Mouse (Mus musculus): ENCODE results near the gene Slc7a1. TPM values are rescaled to one million over a fixed set of nuclear protein-coding genes. Genes with fewer than 3 reads are reported as not detected.
A peak's percentile ranks its signal among the peaks of the same experiment; 100 is the strongest.

Gene Slc7a1
- total and polyA plus RNA-seq, 3 experiments = 20.5 to 78.3 (median 69.5) TPM

DNA sequence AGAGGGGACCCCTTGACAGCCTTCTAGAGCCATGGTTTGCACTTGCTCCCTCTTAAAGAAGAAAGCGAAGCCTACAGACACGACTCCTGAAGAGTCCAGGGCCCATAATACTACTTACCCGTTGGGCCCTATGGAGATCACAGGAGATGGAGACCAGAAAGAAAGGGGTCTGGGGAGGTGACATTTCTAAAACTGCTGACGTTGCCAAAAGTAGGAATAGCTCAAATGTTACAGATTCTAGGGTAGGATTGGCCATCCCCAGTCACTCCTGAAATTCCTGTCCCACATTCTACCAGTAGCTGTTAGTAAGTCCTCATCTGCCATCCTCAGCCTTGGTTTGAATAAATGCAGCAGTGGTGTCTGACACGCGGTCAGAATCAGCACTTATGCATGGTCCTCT lies 117.6 kb downstream of the Slc7a1 start:
- in situ Hi-C loops (cut with MboI; ENCODE audit: low pct_ligation_motif_present, low pct_unique_long_range_greater_than_20kb, low sequenced_read_pairs) (no loop called here), dilution Hi-C loops (cut with MboI; ENCODE audit: extremely low pct_ligation_motif_present, extremely low pct_unique_long_range_greater_than_20kb, low sequenced_read_pairs) (no loop called here)
- Histone ChIP-seq H3K36me3 (replicated peaks in 1 of 2; ENCODE audit: control insufficient read depth in 1 of 2, insufficient read depth in 1 of 2, low read length in 1 of 2) (no peaks in the 10 kb centered on the region), H3K27ac (ENCODE audit: insufficient read depth, low read depth) (no peak overlapping the region), H3K27me3 (replicated peaks) (peaks cover 10% of the 10 kb centered on the region), H3K79me2 (replicated peaks; ENCODE audit: control insufficient read depth, extremely low read depth, insufficient read depth, poor library complexity, severe bottlenecking) (no peaks in the 10 kb centered on the region), H3K9me3 (replicated peaks; ENCODE audit: low read length) (no peaks in the 10 kb centered on the region), H3K9ac (ENCODE audit: insufficient read depth, low read depth) (no peak overlapping the region), H3K4me2 (ENCODE audit: insufficient read depth, low read depth, poor library complexity, severe bottlenecking) (no peak overlapping the region; the same call in 1 of the 2 replicates), H3K4me3 (replicated peaks in 1 of 3; ENCODE audit: low read depth in 2 of 3, low read length in 2 of 3, poor library complexity in 1 of 3) (no peak overlapping the region), H3K4me1 (ENCODE audit: control insufficient read depth in 1 of 2, insufficient read depth in 2 of 2) (peaks cover 0 to 3% of the 10 kb centered on the region in 2 experiments; a peak in 1 of 4 replicates)
- TF ChIP-seq NRF1 (IDR thresholded peaks at IDR 0.05; ENCODE audit: low read depth, low read length) (no peak), GABPA (IDR thresholded peaks at IDR 0.05; ENCODE audit: insufficient replicate concordance, low read depth, low read length) (no peak), MAFK (IDR thresholded peaks at IDR 0.05; ENCODE audit: insufficient replicate concordance, low read length) (peak; percentile 64)
- DNase-seq (ENCODE audit: extremely low read depth) = no peak

DNA sequence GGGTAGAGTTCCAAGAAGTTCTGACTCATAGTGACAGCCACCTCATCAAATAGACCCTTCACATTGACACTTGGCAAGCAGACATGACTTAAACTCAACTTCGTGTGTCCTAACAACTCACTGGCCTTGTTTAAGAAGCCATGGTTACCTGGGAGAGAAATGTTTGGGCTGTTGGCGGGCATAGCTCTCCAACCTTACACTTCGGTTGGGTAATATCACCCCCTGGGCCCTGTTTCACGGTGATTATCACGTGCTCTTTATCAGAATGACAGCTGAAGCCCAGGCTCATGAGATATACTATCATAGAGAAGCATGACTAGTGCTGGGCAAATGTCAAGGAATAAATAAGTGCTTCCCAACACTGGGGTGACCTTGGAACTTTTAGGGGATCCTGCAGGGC lies 119.4 kb downstream of the Slc7a1 start:
- H3K4me1 ChIP-seq (ENCODE audit: control insufficient read depth in 1 of 2, insufficient read depth in 2 of 2) = no peaks in the 10 kb centered on the region
- H3K36me3 ChIP-seq (replicated peaks in 1 of 2; ENCODE audit: control insufficient read depth in 1 of 2, insufficient read depth in 1 of 2, low read length in 1 of 2) = no peaks in the 10 kb centered on the region
- dilution Hi-C loops (cut with MboI; ENCODE audit: extremely low pct_ligation_motif_present, extremely low pct_unique_long_range_greater_than_20kb, low sequenced_read_pairs) (no loop called here), in situ Hi-C loops (cut with MboI; ENCODE audit: low pct_ligation_motif_present, low pct_unique_long_range_greater_than_20kb, low sequenced_read_pairs) (no loop called here)
- no peak overlapping the region for H3K27ac ChIP-seq (ENCODE audit: insufficient read depth, low read depth)
- H3K9ac ChIP-seq (ENCODE audit: insufficient read depth, low read depth) = no peak overlapping the region
- no peak overlapping the region for H3K4me3 ChIP-seq (replicated peaks in 1 of 3; ENCODE audit: low read depth in 2 of 3, low read length in 2 of 3, poor library complexity in 1 of 3)
- DNase-seq (ENCODE audit: extremely low read depth) = no peak
- TF ChIP-seq ZKSCAN1 (IDR thresholded peaks at IDR 0.05; ENCODE audit: borderline replicate concordance, low read depth, low read length) (no peak), SIN3A (IDR thresholded peaks at IDR 0.05; ENCODE audit: low read length) (no peak), ZMIZ1 (IDR thresholded peaks at IDR 0.05; ENCODE audit: low read depth, low read length) (no peak), MXI1 (IDR thresholded peaks at IDR 0.05; ENCODE audit: low read depth, low read length) (no peak), ETS1 (conservative IDR thresholded peaks at IDR 0.05; ENCODE audit: low read depth, low read length) (no peak), MAX (IDR thresholded peaks at IDR 0.05; ENCODE audit: low read length) (no peak), ELF1 (IDR thresholded peaks at IDR 0.05; ENCODE audit: low read depth, low read length) (no peak), PAX5 (IDR thresholded peaks at IDR 0.05; ENCODE audit: low read length) (no peak)
- H3K79me2 ChIP-seq (replicated peaks; ENCODE audit: control insufficient read depth, extremely low read depth, insufficient read depth, poor library complexity, severe bottlenecking) = no peaks in the 10 kb centered on the region
- H3K9me3 ChIP-seq (replicated peaks; ENCODE audit: low read length) = no peaks in the 10 kb centered on the region
- H3K4me2 ChIP-seq (ENCODE audit: insufficient read depth, low read depth, poor library complexity, severe bottlenecking) = no peak overlapping the region
- H3K27me3 ChIP-seq (replicated peaks) = peaks cover 10% of the 10 kb centered on the region

DNA sequence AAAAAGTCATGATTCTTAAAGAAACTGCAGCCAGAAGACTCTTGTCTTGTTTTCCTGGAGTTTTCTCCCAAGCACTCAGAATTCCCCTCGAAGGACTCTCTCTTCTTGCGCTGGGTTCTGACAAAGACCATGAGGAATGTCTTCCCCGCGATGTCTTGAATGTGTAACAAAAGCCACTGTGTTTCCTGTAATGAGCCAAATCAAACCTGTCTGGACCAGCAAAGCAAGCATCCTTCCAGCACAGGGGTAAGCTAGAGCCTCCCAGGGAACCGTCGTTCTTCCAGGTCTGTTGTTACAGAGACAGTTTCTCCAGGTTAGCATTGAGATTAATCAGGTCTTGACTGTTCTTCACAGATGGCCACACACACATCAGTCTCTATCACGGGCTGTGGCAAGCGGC lies 121.5 kb downstream of the Slc7a1 start:
- dilution Hi-C loops (cut with MboI; ENCODE audit: extremely low pct_ligation_motif_present, extremely low pct_unique_long_range_greater_than_20kb, low sequenced_read_pairs) = no loop called here

More for the DNA sequence above, 121.5 kb downstream of the Slc7a1 start:
- TF ChIP-seq IRF4 (IDR thresholded peaks at IDR 0.05; ENCODE audit: low read depth, low read length) (no peak), NELFE (IDR thresholded peaks at IDR 0.05; ENCODE audit: low read depth, low read length) (no peak), JUND (conservative IDR thresholded peaks at IDR 0.05; ENCODE audit: low read depth, low read length) (no peak), POLR2AphosphoS2 (IDR thresholded peaks at IDR 0.05; ENCODE audit: low read depth, low read length) (no peak), KAT2A (IDR thresholded peaks at IDR 0.05; ENCODE audit: insufficient replicate concordance, low read length) (no peak)
- Histone ChIP-seq H3K9ac (ENCODE audit: insufficient read depth, low read depth) (no peak overlapping the region), H3K36me3 (replicated peaks in 1 of 2; ENCODE audit: control insufficient read depth in 1 of 2, insufficient read depth in 1 of 2, low read length in 1 of 2) (no peaks in the 10 kb centered on the region), H3K27me3 (replicated peaks) (peaks cover 8% of the 10 kb centered on the region), H3K9me3 (replicated peaks; ENCODE audit: low read length) (no peaks in the 10 kb centered on the region), H3K4me2 (ENCODE audit: insufficient read depth, low read depth, poor library complexity, severe bottlenecking) (no peak overlapping the region), H3K79me2 (replicated peaks; ENCODE audit: control insufficient read depth, extremely low read depth, insufficient read depth, poor library complexity, severe bottlenecking) (no peaks in the 10 kb centered on the region), H3K27ac (ENCODE audit: insufficient read depth, low read depth) (no peak overlapping the region), H3K4me3 (replicated peaks in 1 of 3; ENCODE audit: low read depth in 2 of 3, low read length in 2 of 3, poor library complexity in 1 of 3) (no peak overlapping the region), H3K4me1 (ENCODE audit: control insufficient read depth in 1 of 2, insufficient read depth in 2 of 2) (no peaks in the 10 kb centered on the region)
- in situ Hi-C loops (cut with MboI; ENCODE audit: low pct_ligation_motif_present, low pct_unique_long_range_greater_than_20kb, low sequenced_read_pairs) = no loop called here
- DNase-seq (ENCODE audit: extremely low read depth) = no peak

Other genes with a start within 250 kb of the Slc7a1 start
- 44.8 and 46.9 TPM in 2 replicates for gene Ubl3, start 152.9 kb upstream of the Slc7a1 start, total RNA-seq (2012; rRNA removed)
- gene Ubl3, start 152.9 kb upstream of the Slc7a1 start, total RNA-seq (2014; rRNA removed) = 83.3 and 83.5 TPM in 2 replicates
- gene Ubl3, start 152.9 kb upstream of the Slc7a1 start, polyA plus RNA-seq (2012; ENCODE audit: insufficient read length, low read depth) = 81.8 and 85.9 TPM in 2 replicates